Comparison of ENCODE assay signal across 8 mouse cellular contexts in genomic region chr8:70608749-70609367, GRCm38 (mm10). TPM values are rescaled to one million over a fixed set of nuclear protein-coding genes. Genes with fewer than 3 reads are reported as not detected.
A peak's percentile ranks its signal among the peaks of the same experiment; 100 is the strongest.
DNase-seq lines count a peak whose midpoint lies in the region; ATAC-seq and TF ChIP-seq lines count a peak whose summit lies in the region.

Gene Ssbp4, minus strand, starts transcription at chr8:70608872.

- DNase-seq in left cerebral cortex, adult 2 months (ENCODE audit: extremely low spot score in 1 of 2, low spot score in 2 of 2): no peak
- no peak for DNase-seq in left cerebral cortex, adult 9 months (ENCODE audit: low spot score in 2 of 2)
- DNase-seq in gastrocnemius, postnatal 36 days: no peak
- no peak for DNase-seq in midbrain, embryonic 11.5 days (ENCODE audit: low spot score, missing footprints)
- DNase-seq in right cerebral cortex, adult 2 months (ENCODE audit: low spot score in 2 of 2): no peak
- DNase-seq in right cerebral cortex, postnatal 14 days: no peak

- no peaks in the 10 kb centered on the region for H3K9me3 ChIP-seq in intestine, postnatal 0 days (ENCODE audit: control insufficient read depth)
- no peaks in the 10 kb centered on the region for H3K9me3 ChIP-seq in midbrain, embryonic 11.5 days (ENCODE audit: control insufficient read depth, low read length)

- intact Hi-C loops in left cerebral cortex, adult 2 months (cut with DNase I): loop anchor here (1.0 kb wide), 1 partner anchor 34 kb away; no protein-coding TSS in a partner anchor
- intact Hi-C loops in gastrocnemius, postnatal 36 days (cut with DNase I): no loop called here

- 1% methylated on average over 26 of the region's 26 CpGs for WGBS in bone marrow, adult 2 months
- 4% methylated on average over 26 of the region's 26 CpGs for WGBS in intestine, postnatal 0 days
- WGBS in midbrain, embryonic 11.5 days: 5% methylated on average over 26 of the region's 26 CpGs

- H3K4me3 ChIP-seq in left cerebral cortex, adult 2 months: peak within 1 kb of the TSS; percentile 98
- H3K4me3 ChIP-seq in bone marrow, adult 2 months (replicated peaks; ENCODE audit: control insufficient read depth, low read depth, low read length): peak within 1 kb of the TSS; percentile 71
- peak within 1 kb of the TSS; percentile 56 for H3K4me3 ChIP-seq in intestine, postnatal 0 days (ENCODE audit: low read depth, low read length)
- H3K4me3 ChIP-seq in midbrain, embryonic 11.5 days (ENCODE audit: low read depth, low read length): peak within 1 kb of the TSS; percentile 79

- H3K36me3 ChIP-seq in intestine, postnatal 0 days (ENCODE audit: control insufficient read depth, insufficient read depth): no peaks in the 10 kb centered on the region
- no peaks in the 10 kb centered on the region for H3K36me3 ChIP-seq in midbrain, embryonic 11.5 days (ENCODE audit: control insufficient read depth, insufficient read depth, low read length)

- no peak for TF ChIP-seq CTCF in left cerebral cortex, adult 2 months (IDR thresholded peaks at IDR 0.05)
- no peak for TF ChIP-seq CTCF in bone marrow, adult 2 months (IDR thresholded peaks at IDR 0.05; ENCODE audit: control insufficient read depth, insufficient read depth, low read length)
- TF ChIP-seq CTCF in intestine, postnatal 0 days (IDR thresholded peaks at IDR 0.05; ENCODE audit: low read depth): no peak

- H3K27ac ChIP-seq in left cerebral cortex, adult 2 months: peak within 1 kb of the TSS; percentile 97
- peak within 1 kb of the TSS; percentile 90 for H3K27ac ChIP-seq in bone marrow, adult 2 months (ENCODE audit: control insufficient read depth, insufficient read depth, low read depth, low read length, poor library complexity)
- H3K27ac ChIP-seq in intestine, postnatal 0 days (ENCODE audit: low read depth, low read length): peak within 1 kb of the TSS; percentile 92
- H3K27ac ChIP-seq in midbrain, embryonic 11.5 days (ENCODE audit: low read depth, low read length): peak within 1 kb of the TSS; percentile 93

- peak within 1 kb of the TSS; percentile 68 for H3K9ac ChIP-seq in intestine, postnatal 0 days (ENCODE audit: low read depth, low read length)
- peak within 1 kb of the TSS; percentile 88 for H3K9ac ChIP-seq in midbrain, embryonic 11.5 days (ENCODE audit: low read length)

- ATAC-seq in intestine, postnatal 0 days: no peak
- no peak for ATAC-seq in midbrain, embryonic 11.5 days (ENCODE audit: low FRiP score)

- H3K27me3 ChIP-seq in intestine, postnatal 0 days (replicated peaks; ENCODE audit: control insufficient read depth, insufficient read depth, low read length): no peaks in the 10 kb centered on the region
- H3K27me3 ChIP-seq in midbrain, embryonic 11.5 days (ENCODE audit: control insufficient read depth, insufficient read depth, low read length): no peaks in the 10 kb centered on the region; the same call in 1 of the 2 replicates

- peak within 1 kb of the TSS; percentile 96 for H3K4me2 ChIP-seq in intestine, postnatal 0 days (replicated peaks; ENCODE audit: low read depth)
- peak within 1 kb of the TSS; percentile 92 for H3K4me2 ChIP-seq in midbrain, embryonic 11.5 days

- H3K4me1 ChIP-seq in bone marrow, adult 2 months (ENCODE audit: control insufficient read depth, insufficient read depth, low read length): peaks cover 6% of the 10 kb centered on the region
- 0 out of 2 replicates have a peak, but pooled peaks cover 9% of the 10 kb centered on the region for H3K4me1 ChIP-seq in intestine, postnatal 0 days (replicated peaks; ENCODE audit: control insufficient read depth, insufficient read depth, low read length)
- peaks cover 43% of the 10 kb centered on the region for H3K4me1 ChIP-seq in midbrain, embryonic 11.5 days (ENCODE audit: control insufficient read depth, insufficient read depth, low read length)

- TF ChIP-seq POLR2A in bone marrow, adult 2 months (IDR thresholded peaks at IDR 0.05; ENCODE audit: borderline replicate concordance, control insufficient read depth, low read depth, low read length): no peak

RNA-seq across cellular contexts. Expression of gene Ssbp4, which starts in this region (rescaled TPM):
- total RNA-seq in left cerebral cortex, adult 2 months (2021): 100 to 1,000 TPM; 221 to 261 TPM
- polyA plus RNA-seq in bone marrow, adult 2 months (2011; ENCODE audit: insufficient read depth, insufficient read length, low replicate concordance, missing spikeins): 45.2 and 107 TPM in 2 replicates
- 10 to 100 TPM; 12.5 to 15.9 TPM for total RNA-seq in gastrocnemius, postnatal 36 days (2021)
- 63.2 and 65.3 TPM in 2 replicates for polyA plus RNA-seq in intestine, postnatal 0 days (2015; fragmentation: Nextera tagmentation; extraction: Ambion mirVana)
- polyA plus RNA-seq in midbrain, embryonic 11.5 days (2014; fragmentation: Nextera tagmentation; extraction: Ambion mirVana): 87.8 and 96.9 TPM in 2 replicates

Comparison
In these comparisons a context has a peak if more than half of its experiments do, and no peak if none do; other contexts are left out.
1. RNA of gene Ssbp4 (total RNA-seq): 221 to 261 TPM in left cerebral cortex, adult 2 months; 12.5 to 15.9 TPM in gastrocnemius, postnatal 36 days; every median in the first group is over 10 times any median in the second.
2. Peak in every context shown above with its lines, with median percentiles within 50 percentile points of each other: H3K27ac ChIP-seq and H3K4me3 ChIP-seq.